Mouse (Mus musculus) naive thymus-derived CD4-positive, alpha-beta T cell, adult 2 months (primary cell): ENCODE data around the gene Dlg5.

Source experiments
- DNase-seq: peaks from one replicate; pipeline ENCODE4 v3.0.0-alpha.2; 2011; ENCODE audit warnings: low read depth

Gene Dlg5

GRCm38 (mm10) chr14:24245177-24246081 lies at the start of gene Dlg5:
Dlg5 (minus strand) TSS chr14:24245920.
- no peak for DNase-seq

GRCm38 (mm10) chr14:24293631-24294030 lies 47.9 kb upstream of the Dlg5 start:
- no peak for DNase-seq

GRCm38 (mm10) chr14:24292914-24293313 lies 47.2 kb upstream of the Dlg5 start, which contains the start of gene E330034G19Rik:
E330034G19Rik (plus strand) TSS chr14:24293214.
- DNase-seq = no peak

- no peak for DNase-seq
Observed at GRCm38 (mm10) chr14:24290726-24291125, 45.0 kb upstream of the Dlg5 start.

- no peak for DNase-seq
Observed at GRCm38 (mm10) chr14:24286136-24286535, 40.4 kb upstream of the Dlg5 start.

- DNase-seq = no peak
Observed at GRCm38 (mm10) chr14:24282276-24282675, 36.6 kb upstream of the Dlg5 start.

- no peak for DNase-seq
Observed at GRCm38 (mm10) chr14:24281278-24281677, 35.6 kb upstream of the Dlg5 start.

GRCm38 (mm10) chr14:24275534-24275933 lies 29.8 kb upstream of the Dlg5 start:
- DNase-seq = no peak

GRCm38 (mm10) chr14:24273575-24273974 lies 27.9 kb upstream of the Dlg5 start:
- no peak for DNase-seq

- no peak for DNase-seq
Observed at GRCm38 (mm10) chr14:24269571-24269970, 23.9 kb upstream of the Dlg5 start.

GRCm38 (mm10) chr14:24262915-24263314 lies 17.2 kb upstream of the Dlg5 start:
- no peak for DNase-seq

- no peak for DNase-seq
Observed at GRCm38 (mm10) chr14:24262382-24262781, 16.7 kb upstream of the Dlg5 start.

GRCm38 (mm10) chr14:24260391-24260790 lies 14.7 kb upstream of the Dlg5 start:
- no peak for DNase-seq

GRCm38 (mm10) chr14:24255956-24256355 lies 10.2 kb upstream of the Dlg5 start:
- no peak for DNase-seq

GRCm38 (mm10) chr14:24253611-24254202 lies 8.0 kb upstream of the Dlg5 start:
- DNase-seq = no peak

- DNase-seq = no peak
Observed at GRCm38 (mm10) chr14:24251326-24251725, 5.6 kb upstream of the Dlg5 start.

GRCm38 (mm10) chr14:24249926-24250325 lies 4.2 kb upstream of the Dlg5 start:
- DNase-seq = no peak

- DNase-seq = no peak
Observed at GRCm38 (mm10) chr14:24244330-24245176, 1.2 kb downstream of the Dlg5 start.

- no peak for DNase-seq
Observed at GRCm38 (mm10) chr14:24242016-24242415, 3.7 kb downstream of the Dlg5 start.

- DNase-seq = no peak
Observed at GRCm38 (mm10) chr14:24240831-24241230, 4.9 kb downstream of the Dlg5 start.

- no peak for DNase-seq
Observed at GRCm38 (mm10) chr14:24239651-24240050, 6.1 kb downstream of the Dlg5 start.

- DNase-seq = no peak
Observed at GRCm38 (mm10) chr14:24235954-24236353, 9.8 kb downstream of the Dlg5 start.
